Mouse (Mus musculus) forebrain, embryonic 13.5 days (tissue): Measurements from ENCODE around the gene Msh4. TPM values are rescaled to one million over a fixed set of nuclear protein-coding genes. Genes with fewer than 3 reads are reported as not detected.

Experiments used
- ATAC-seq: fragments of 200-750 bp; cut with Nextera tagmentation; 2 replicates; pipeline ENCODE4 v1.8.0; 2017
- H3K27ac ChIP-seq: fragments of 300-500 bp; sonication (generic); 2 replicates; pipeline ENCODE4 v1.5.1; 2015; ENCODE audit warnings: inconsistent platforms, mild to moderate bottlenecking, moderate library complexity
- H3K27me3 ChIP-seq: fragments of 300-500 bp; sonication (generic); 2 replicates; pipeline ENCODE4 v1.6.1; 2015; ENCODE audit warnings: mild to moderate bottlenecking, inconsistent platforms
- H3K36me3 ChIP-seq: fragments of 300-500 bp; sonication (generic); 2 replicates; pipeline ENCODE4 v1.6.1; 2015; ENCODE audit warnings: mild to moderate bottlenecking, inconsistent platforms; ENCODE audit not compliant: poor library complexity, severe bottlenecking
- H3K4me1 ChIP-seq: fragments of 300-500 bp; sonication (generic); 2 replicates; pipeline ENCODE4 v1.6.1; 2015; ENCODE audit warnings: inconsistent platforms
- H3K4me2 ChIP-seq: fragments of 300-500 bp; sonication (generic); 2 replicates; pipeline ENCODE4 v1.6.1; 2015; ENCODE audit warnings: inconsistent platforms, mild to moderate bottlenecking, moderate library complexity
- H3K4me3 ChIP-seq: fragments of 300-500 bp; sonication (generic); 2 replicates; pipeline ENCODE4 v1.5.1; 2015; ENCODE audit warnings: mild to moderate bottlenecking, inconsistent platforms
- H3K9ac ChIP-seq: fragments of 300-500 bp; sonication (generic); 2 replicates; pipeline ENCODE4 v1.6.1; 2015; ENCODE audit warnings: mild to moderate bottlenecking, inconsistent platforms
- H3K9me3 ChIP-seq: fragments of 300-500 bp; sonication (generic); replicated peaks from 2 replicates; pipeline ENCODE4 v1.6.1; 2016; ENCODE audit warnings: inconsistent platforms
- WGBS: fragments of 180-500 bp; shearing (Covaris S2); methylation state at CpG from one replicate; pipeline ENCODE4 v1.1.7; 2015; 5-methylcytosine and 5-hydroxymethylcytosine counted together
- polyA plus RNA-seq: library from polyadenylated mRNA; unstranded; fragments of >200 nt; fragmentation: Nextera tagmentation; extraction: Ambion mirVana; gene quantifications from 2 replicates; pipeline ENCODE4 v1.2.1, GENCODE M21; 2015

The Msh4 gene
- polyA plus RNA-seq, 1 experiment from 2014 or later = 0.13 TPM

GRCm38 (mm10) chr3:153818723-153819122, 87.2 kb downstream of the Msh4 start:
- WGBS = 95% methylated on average over 3 of the region's 3 CpGs
- H3K4me3 ChIP-seq = no peak overlapping the region
- no peak overlapping the region for H3K9ac ChIP-seq
- ATAC-seq = no peak
- no peaks in the 10 kb centered on the region for H3K36me3 ChIP-seq
- H3K4me1 ChIP-seq = peaks cover 3% of the 10 kb centered on the region
- H3K9me3 ChIP-seq = no peaks in the 10 kb centered on the region
- no peaks in the 10 kb centered on the region for H3K27me3 ChIP-seq
- H3K4me2 ChIP-seq = no peak overlapping the region
- H3K27ac ChIP-seq = no peak overlapping the region

DNA sequence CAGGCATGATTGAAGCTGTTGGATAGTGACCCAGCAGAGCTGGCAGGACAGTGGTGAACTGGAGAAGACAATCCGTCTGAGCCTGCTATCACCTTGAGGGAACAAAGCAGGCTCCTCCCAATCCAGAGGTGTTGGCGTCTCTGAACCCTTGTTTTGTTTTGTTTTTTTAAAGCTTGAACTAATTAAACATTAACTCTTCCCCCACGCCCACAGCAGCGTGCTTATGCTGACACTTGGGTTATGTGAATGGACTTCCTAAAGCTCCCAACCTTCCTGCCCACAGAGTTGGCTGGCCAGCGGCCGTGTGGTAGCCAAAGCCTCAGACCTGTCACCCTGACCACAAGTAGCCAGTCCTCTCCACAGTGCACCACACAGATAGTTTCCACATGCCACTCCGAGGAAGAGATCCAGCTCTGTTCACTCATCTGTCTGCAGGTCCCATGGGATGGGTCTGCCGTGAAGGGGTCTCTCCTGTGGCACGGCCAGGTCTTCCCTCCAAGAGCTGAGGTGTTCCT, 88.5 kb downstream of the Msh4 start:
- Histone ChIP-seq H3K9ac (no peak overlapping the region), H3K4me2 (no peak overlapping the region), H3K4me3 (no peak overlapping the region), H3K27me3 (no peaks in the 10 kb centered on the region), H3K27ac (no peak overlapping the region), H3K9me3 (no peaks in the 10 kb centered on the region), H3K4me1 (no peaks in the 10 kb centered on the region), H3K36me3 (no peaks in the 10 kb centered on the region)
- WGBS = 90% methylated on average over 9 of the region's 9 CpGs
- ATAC-seq = no peak

DNA sequence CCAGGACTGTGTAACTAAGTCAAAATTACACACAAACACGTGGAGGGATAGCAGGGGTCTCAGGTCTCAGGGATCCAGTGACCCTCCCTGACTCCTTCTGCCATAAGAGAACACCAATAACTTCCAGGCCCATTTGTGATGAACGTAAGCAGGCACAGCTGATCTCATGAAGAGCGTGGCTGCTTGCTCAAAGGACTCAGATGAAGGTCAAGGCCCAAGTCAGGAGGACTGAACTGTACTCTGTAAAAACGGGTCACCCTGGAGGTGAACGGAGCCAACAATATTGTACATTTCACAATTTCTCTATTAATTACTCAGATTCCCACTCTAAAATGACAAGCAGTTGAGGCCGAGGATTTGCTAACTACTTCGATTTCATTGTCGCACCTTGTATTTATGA, 91.9 kb downstream of the Msh4 start:
- Histone ChIP-seq H3K4me2 (no peak overlapping the region), H3K4me3 (no peak overlapping the region), H3K27ac (no peak overlapping the region), H3K27me3 (no peaks in the 10 kb centered on the region), H3K4me1 (no peaks in the 10 kb centered on the region), H3K36me3 (no peaks in the 10 kb centered on the region), H3K9ac (no peak overlapping the region), H3K9me3 (no peaks in the 10 kb centered on the region)
- WGBS = 92% methylated on average over 8 of the region's 8 CpGs
- ATAC-seq = no peak

DNA sequence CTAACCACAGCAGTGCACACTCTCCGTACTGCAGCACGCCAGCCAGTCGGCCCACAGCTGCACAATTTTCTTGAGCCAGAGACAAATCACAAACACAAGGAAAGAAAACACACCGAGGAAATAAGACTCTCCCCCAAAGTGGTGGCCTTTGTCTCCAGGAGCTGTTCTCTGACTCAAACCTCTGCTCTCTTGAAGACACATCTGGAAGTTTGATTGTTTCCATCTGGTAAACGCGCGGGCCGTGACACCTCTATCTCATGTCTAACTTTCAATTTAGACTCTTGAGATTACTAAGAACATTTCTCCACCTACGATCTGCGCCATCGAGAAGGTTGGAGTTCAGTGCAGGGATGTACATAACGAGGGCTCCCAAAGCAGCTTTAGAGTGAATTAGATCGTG, 97.5 kb downstream of the Msh4 start:
- Histone ChIP-seq H3K36me3 (no peaks in the 10 kb centered on the region), H3K27me3 (no peaks in the 10 kb centered on the region), H3K4me3 (no peak overlapping the region), H3K9me3 (no peaks in the 10 kb centered on the region), H3K9ac (no peak overlapping the region), H3K4me2 (no peak overlapping the region), H3K27ac (no peak overlapping the region), H3K4me1 (peaks cover 4% of the 10 kb centered on the region)
- 92% methylated on average over 13 of the region's 13 CpGs for WGBS
- ATAC-seq = no peak

DNA sequence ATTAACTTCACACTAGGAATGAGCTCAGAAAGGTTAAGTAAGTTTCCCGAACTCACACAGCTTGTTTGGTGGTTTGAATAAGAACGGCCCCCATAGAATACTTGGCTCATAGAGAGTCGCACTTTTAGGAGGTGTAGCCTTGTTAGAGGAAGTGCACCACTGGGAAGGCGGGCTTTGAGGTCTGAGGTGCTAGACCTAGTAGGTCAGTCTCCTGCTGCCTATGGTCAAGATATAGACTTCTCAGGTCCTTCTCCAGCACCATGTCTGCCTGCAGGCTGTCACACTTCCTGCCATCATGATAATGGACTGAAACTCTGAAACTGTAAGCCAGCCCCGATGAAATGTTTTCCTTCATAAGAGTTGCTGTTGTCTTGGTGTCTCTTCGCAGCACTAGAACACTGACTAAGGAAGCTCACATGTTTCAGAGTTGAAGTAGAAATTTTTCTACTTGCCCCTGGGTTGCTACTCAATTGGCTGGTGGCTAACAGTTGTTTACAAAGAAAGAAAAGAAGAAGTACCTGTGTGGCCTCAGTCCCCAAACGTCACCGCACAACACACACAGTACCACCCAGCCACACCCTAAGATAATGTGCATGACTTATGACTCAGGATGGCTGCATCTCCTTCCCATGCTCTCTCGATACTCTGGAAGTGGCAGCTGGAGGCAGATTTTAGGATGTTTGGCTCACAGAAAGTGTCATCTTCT, 98.3 kb downstream of the Msh4 start:
- Histone ChIP-seq H3K9ac (no peak overlapping the region), H3K4me2 (no peak overlapping the region), H3K27ac (no peak overlapping the region), H3K4me3 (no peak overlapping the region), H3K4me1 (peaks cover 4% of the 10 kb centered on the region), H3K9me3 (no peaks in the 10 kb centered on the region), H3K27me3 (no peaks in the 10 kb centered on the region), H3K36me3 (no peaks in the 10 kb centered on the region)
- ATAC-seq = no peak
- WGBS = 94% methylated on average over 9 of the region's 9 CpGs

Other genes starting within 250 kb of the Msh4 start
- gene St6galnac3, start 181.0 kb downstream of the Msh4 start, polyA plus RNA-seq = 20.7 and 29.0 TPM in 2 replicates
- not detected in 2 replicates for gene Asb17, start 61.9 kb downstream of the Msh4 start, polyA plus RNA-seq
- gene Rabggtb, start 6.9 kb upstream of the Msh4 start, polyA plus RNA-seq = 47.0 and 48.6 TPM in 2 replicates
- gene Acadm, start 38.5 kb upstream of the Msh4 start, polyA plus RNA-seq = 37.1 and 37.9 TPM in 2 replicates
- 6.1 and 6.5 TPM in 2 replicates for gene Slc44a5, start 67.3 kb upstream of the Msh4 start, polyA plus RNA-seq